ENCODE assay signal across 13 mouse cellular contexts in genomic region chr13:63313748-63314607, GRCm38 (mm10).
DNase-seq lines count a peak whose midpoint lies in the region; ATAC-seq and TF ChIP-seq lines count a peak whose summit lies in the region.
"Had no signal": no experiment of that assay in that cellular context is flagged by ENCODE, and none has a peak within 500 bp of the region (broad histone marks: within the 10 kb centered on the region; RNA-seq: fewer than 3 reads in every experiment).

No protein-coding gene starts in this region.

- DNase-seq in MEL (ENCODE audit: low read depth, low spot score): peak; percentile 88
- no peak for DNase-seq in testis, postnatal 10 days (ENCODE audit: low spot score)
- no peak for DNase-seq in urinary bladder, postnatal 25 days (ENCODE audit: low spot score)
- DNase-seq: cerebellum, adult 9-10 months; gastrocnemius, postnatal 10 days; left cerebral cortex, postnatal 4 days; right cerebral cortex, postnatal 14 days; thymus, adult 2 months had no signal

- no peak for TF ChIP-seq RAD21 in MEL (IDR thresholded peaks at IDR 0.05; ENCODE audit: low read depth, low read length)

- H3K4me1 ChIP-seq in intestine, embryonic 16.5 days (ENCODE audit: control insufficient read depth, insufficient read depth, low read length): 0 out of 2 replicates have a peak, but pooled peaks cover 3% of the 10 kb centered on the region
- H3K4me1 ChIP-seq in intestine, embryonic 15.5 days (replicated peaks): no peaks in the 10 kb centered on the region
- H3K4me1 ChIP-seq in MEL (ENCODE audit: control insufficient read depth in 1 of 2, insufficient read depth in 2 of 2, low read length in 2 of 2): peaks cover 6 to 23% of the 10 kb centered on the region in 2 experiments
- peaks cover 39% of the 10 kb centered on the region for H3K4me1 ChIP-seq in limb, embryonic 13.5 days

- no peaks in the 10 kb centered on the region for H3K9me3 ChIP-seq in intestine, embryonic 16.5 days (ENCODE audit: control insufficient read depth, low read length)
- H3K9me3 ChIP-seq in intestine, embryonic 15.5 days: no peaks in the 10 kb centered on the region
- no peaks in the 10 kb centered on the region for H3K9me3 ChIP-seq in MEL (replicated peaks; ENCODE audit: insufficient read depth, low read length)
- H3K9me3 ChIP-seq in limb, embryonic 13.5 days: no peaks in the 10 kb centered on the region

- no peak overlapping the region for H3K4me3 ChIP-seq in intestine, embryonic 16.5 days (ENCODE audit: low read length)
- no peak overlapping the region for H3K4me3 ChIP-seq in intestine, embryonic 15.5 days (replicated peaks)
- peak overlapping the region; percentile 36 to 43 for H3K4me3 ChIP-seq in MEL (ENCODE audit: control insufficient read depth in 1 of 2, insufficient read depth in 1 of 2, low read depth in 2 of 2, low read length in 2 of 2)
- no peak overlapping the region for H3K4me3 ChIP-seq in limb, embryonic 13.5 days
- H3K4me3 ChIP-seq: erythroblast, embryonic 14.5 days had no signal

- no peaks in the 10 kb centered on the region for H3K79me2 ChIP-seq in MEL (ENCODE audit: control insufficient read depth, insufficient read depth, low read length, poor library complexity)

- TF ChIP-seq EP300 in MEL (IDR thresholded peaks at IDR 0.05; ENCODE audit: low read depth in 1 of 2, low read length in 2 of 2): peak; percentile 84 to 87

- 0 out of 2 replicates have a peak, but pooled peaks cover 3% of the 10 kb centered on the region for H3K36me3 ChIP-seq in intestine, embryonic 16.5 days (ENCODE audit: control insufficient read depth, insufficient read depth, low read length)
- no peaks in the 10 kb centered on the region for H3K36me3 ChIP-seq in intestine, embryonic 15.5 days
- H3K36me3 ChIP-seq in MEL (ENCODE audit: control insufficient read depth in 1 of 2, insufficient read depth in 2 of 2, low read length in 2 of 2): peaks cover 0 to 16% of the 10 kb centered on the region in 2 experiments; a peak in 2 of 4 replicates
- peaks cover 11% of the 10 kb centered on the region for H3K36me3 ChIP-seq in limb, embryonic 13.5 days

- H3K4me2 ChIP-seq in intestine, embryonic 16.5 days (ENCODE audit: low read depth, low read length): no peak overlapping the region
- no peak overlapping the region for H3K4me2 ChIP-seq in intestine, embryonic 15.5 days (replicated peaks)
- no peak overlapping the region for H3K4me2 ChIP-seq in limb, embryonic 13.5 days (replicated peaks)

- WGBS in intestine, embryonic 16.5 days: 81% methylated on average over 12 of the region's 12 CpGs
- WGBS in intestine, embryonic 15.5 days: 83% methylated on average over 12 of the region's 12 CpGs
- 78% methylated on average over 12 of the region's 12 CpGs for WGBS in limb, embryonic 13.5 days

- ATAC-seq in intestine, embryonic 16.5 days: 0 out of 2 replicates have a peak, but pooled peaks have one; percentile 15
- ATAC-seq in intestine, embryonic 15.5 days: no peak
- ATAC-seq in CD4-positive, CD25-positive, alpha-beta regulatory T cell, adult 4 months: peak; percentile 40
- ATAC-seq in limb, embryonic 13.5 days (ENCODE audit: low FRiP score, low read depth): peak; percentile 16; the same call in 1 of the 2 replicates

- TF ChIP-seq CTCF in MEL (IDR thresholded peaks at IDR 0.05 in 2 of 3, conservative IDR thresholded peaks at IDR 0.05 in 1 of 3; ENCODE audit: control insufficient read depth in 1 of 3, insufficient read depth in 1 of 3, low read depth in 2 of 3, low read length in 3 of 3, poor library complexity in 1 of 3, severe bottlenecking in 1 of 3): no peak

- no peak overlapping the region for H3K27ac ChIP-seq in intestine, embryonic 16.5 days (ENCODE audit: low read length)
- H3K27ac ChIP-seq in intestine, embryonic 15.5 days: no peak overlapping the region
- H3K27ac ChIP-seq in MEL (ENCODE audit: control insufficient read depth, low read depth, low read length): peak overlapping the region; percentile 95
- H3K27ac ChIP-seq in limb, embryonic 13.5 days: peak overlapping the region; percentile 34

- no peak overlapping the region for H3K9ac ChIP-seq in intestine, embryonic 16.5 days (ENCODE audit: low read depth, low read length)
- no peak overlapping the region for H3K9ac ChIP-seq in intestine, embryonic 15.5 days
- H3K9ac ChIP-seq in MEL (ENCODE audit: control insufficient read depth, low read depth, low read length, poor library complexity, severe bottlenecking): peak overlapping the region; percentile 69
- H3K9ac ChIP-seq in limb, embryonic 13.5 days: no peak overlapping the region

- no peak for TF ChIP-seq POLR2A in MEL (IDR thresholded peaks at IDR 0.05; ENCODE audit: control insufficient read depth in 1 of 2, insufficient read depth in 1 of 2, low read depth in 1 of 2, low read length in 2 of 2, poor library complexity in 1 of 2)

- H3K27me3 ChIP-seq in intestine, embryonic 16.5 days (replicated peaks; ENCODE audit: control insufficient read depth, insufficient read depth, low read length): no peaks in the 10 kb centered on the region
- H3K27me3 ChIP-seq in intestine, embryonic 15.5 days (replicated peaks): no peaks in the 10 kb centered on the region
- no peaks in the 10 kb centered on the region for H3K27me3 ChIP-seq in MEL (ENCODE audit: control insufficient read depth in 1 of 2, insufficient read depth in 2 of 2, low read length in 2 of 2)
- no peaks in the 10 kb centered on the region for H3K27me3 ChIP-seq in limb, embryonic 13.5 days

TF ChIP-seq in MEL, 35 proteins besides CTCF, POLR2A, EP300 and RAD21:
- TF ChIP-seq MAZ (IDR thresholded peaks at IDR 0.05; ENCODE audit: low read depth, low read length) (no peak; the same call in 1 of the 2 replicates), ETS1 (IDR thresholded peaks at IDR 0.05; ENCODE audit: low read depth, low read length) (peak; percentile 97), JUND (IDR thresholded peaks at IDR 0.05; ENCODE audit: low read depth, low read length) (no peak), HCFC1 (IDR thresholded peaks at IDR 0.05; ENCODE audit: low read depth, low read length) (0 out of 2 replicates have a peak, but pooled peaks have one; percentile 9), GATA1 (IDR thresholded peaks at IDR 0.05; ENCODE audit: low read depth, low read length) (peak; percentile 89), NELFE (IDR thresholded peaks at IDR 0.05; ENCODE audit: low read depth, low read length) (no peak), ZMIZ1 (IDR thresholded peaks at IDR 0.05; ENCODE audit: low read depth, low read length) (0 out of 2 replicates have a peak, but pooled peaks have one; percentile 52), TAL1 (IDR thresholded peaks at IDR 0.05; ENCODE audit: low read length) (peak; percentile 20; the same call in 1 of the 2 replicates), TCF12 (IDR thresholded peaks at IDR 0.05; ENCODE audit: low read depth, low read length) (peak; percentile 86), MAX (IDR thresholded peaks at IDR 0.05; ENCODE audit: low read length) (peak; percentile 38; the same call in 1 of the 2 replicates), RCOR1 (IDR thresholded peaks at IDR 0.05; ENCODE audit: low read depth, low read length) (no peak), ELF1 (IDR thresholded peaks at IDR 0.05; ENCODE audit: low read depth, low read length) (0 out of 2 replicates have a peak, but pooled peaks have one; percentile 14), SIN3A (IDR thresholded peaks at IDR 0.05; ENCODE audit: low read length) (peak; percentile 81), POLR2AphosphoS5 (IDR thresholded peaks at IDR 0.05; ENCODE audit: borderline replicate concordance, low read depth, low read length) (no peak), MXI1 (IDR thresholded peaks at IDR 0.05; ENCODE audit: low read depth, low read length) (no peak), CHD2 (IDR thresholded peaks at IDR 0.05; ENCODE audit: low read length) (no peak), MYB (IDR thresholded peaks at IDR 0.05; ENCODE audit: low read depth, low read length) (peak; percentile 80), UBTF (IDR thresholded peaks at IDR 0.05; ENCODE audit: borderline replicate concordance, insufficient read depth, low read depth, low read length) (no peak), KAT2A (conservative IDR thresholded peaks at IDR 0.05; ENCODE audit: low read depth, low read length) (no peak), SMC3 (IDR thresholded peaks at IDR 0.05; ENCODE audit: low read depth, low read length) (no peak), MYC (IDR thresholded peaks at IDR 0.05; ENCODE audit: low read depth, low read length) (peak; percentile 15; the same call in 1 of the 2 replicates)

Comparison
In these comparisons a context has a peak if more than half of its experiments do, and no peak if none do; other contexts are left out.
1. H3K27ac ChIP-seq: peak in MEL (single experiment) and limb, embryonic 13.5 days (single experiment); none in intestine, embryonic 16.5 days (single experiment) and intestine, embryonic 15.5 days (single experiment).
2. H3K4me3 ChIP-seq: peak in MEL (2 of 2); none in intestine, embryonic 16.5 days (single experiment), intestine, embryonic 15.5 days (single experiment) and limb, embryonic 13.5 days (single experiment).